Mouse (Mus musculus) gastrocnemius, adult 2 months (tissue): Measurements from ENCODE around the gene Tfap2e. TPM values are rescaled to one million over a fixed set of nuclear protein-coding genes. Genes with fewer than 3 reads are reported as not detected.
A peak's percentile ranks its signal among the peaks of the same experiment; 100 is the strongest.

Source experiments
- DNase-seq: peaks from one replicate; pipeline ENCODE4 v3.0.0; 2022
- H3K27ac ChIP-seq: fragments of 200-600 bp; 2 replicates; pipeline ENCODE4 v1.8.1; 2022; ENCODE audit warnings: mild to moderate bottlenecking
- H3K4me3 ChIP-seq: fragments of 200-600 bp; 2 replicates; pipeline ENCODE4 v1.8.1; 2022; ENCODE audit warnings: mild to moderate bottlenecking, moderate library complexity
- CTCF ChIP-seq: fragments of 200-600 bp; IDR thresholded peaks from 2 replicates; pipeline ENCODE4 v1.8.1; 2022; ENCODE audit warnings: antibody characterized with exemption, mild to moderate bottlenecking, moderate library complexity
- intact Hi-C: fragments of 180-260 bp; cut with DNase I; formaldehyde crosslinking; loops from one replicate; pipeline ENCODE4 v1.15.1; 2025
- total RNA-seq, 2 experiments: library from RNA; stranded (reverse); gene quantifications; 2 replicates each; pipeline ENCODE4 v1.2.3; 2021

Tfap2e gene
- total RNA-seq, 2 experiments from 2014 or later, result not detected

DNA sequence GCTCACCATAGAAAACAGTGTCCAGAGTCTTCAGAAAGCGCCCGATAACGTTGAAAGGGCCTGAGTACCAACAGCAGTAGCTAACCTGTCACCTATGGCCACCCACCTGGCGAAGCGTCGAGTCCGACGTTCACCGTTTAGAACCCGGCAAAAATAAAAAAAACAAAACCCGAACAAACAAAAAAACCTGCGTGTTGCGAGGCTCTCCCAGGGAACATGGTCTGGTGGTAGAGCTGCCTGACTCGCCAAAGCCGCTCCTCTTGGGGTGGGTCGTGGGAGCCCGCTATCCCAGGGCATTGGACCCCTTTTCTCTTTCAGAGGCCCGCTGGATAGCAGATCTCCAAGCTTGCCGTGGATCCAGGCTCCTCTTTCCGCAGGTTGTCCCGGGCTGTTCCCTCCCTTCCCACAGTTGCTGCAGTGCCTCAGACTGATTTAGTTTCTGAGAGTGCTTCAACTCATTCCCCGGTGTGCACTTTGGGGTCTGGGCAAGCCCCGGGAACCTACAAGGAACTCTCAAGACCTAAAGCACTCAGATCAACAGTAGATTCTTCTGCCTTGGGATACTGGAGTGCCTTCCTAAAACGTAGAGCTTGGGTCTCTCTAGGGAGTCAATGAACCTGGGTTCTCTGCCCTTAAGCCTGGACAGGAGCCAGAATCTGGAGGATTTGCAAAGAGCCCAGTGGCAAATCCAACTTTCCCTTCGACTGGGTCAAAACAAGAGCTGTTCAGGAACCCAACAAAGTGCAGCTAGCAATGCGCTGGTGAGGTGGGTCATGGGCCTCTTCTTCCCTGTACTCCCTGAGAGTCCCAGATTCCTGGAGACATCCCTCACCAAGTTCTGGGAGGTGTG is 3.3 kb downstream of the Tfap2e start:
- TF ChIP-seq CTCF, result no peak
- DNase-seq, result no peak
- Histone ChIP-seq H3K4me3 (no peak overlapping the region), H3K27ac (no peak overlapping the region)
- intact Hi-C loops, result no loop called here

DNA sequence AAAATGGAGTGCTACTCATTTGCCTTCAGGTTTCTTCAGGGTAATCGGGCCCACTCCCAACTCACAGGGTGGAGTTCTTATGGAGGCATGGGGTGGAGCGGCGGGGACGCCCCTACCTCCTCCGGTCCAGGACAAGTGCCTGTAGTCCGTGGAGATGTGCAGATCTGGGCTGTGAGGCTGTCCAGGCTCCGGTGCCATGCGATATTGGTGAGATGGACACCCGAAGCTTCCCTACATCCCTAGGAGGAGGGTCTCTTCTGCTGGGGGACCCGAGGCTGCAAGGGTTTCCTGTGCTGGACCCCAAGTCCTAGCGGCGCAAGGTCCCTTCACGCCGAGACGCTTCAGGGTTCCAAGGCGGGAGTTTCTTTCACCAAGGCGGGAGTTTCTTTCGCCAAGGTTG is 3.9 kb downstream of the Tfap2e start:
- Histone ChIP-seq H3K4me3 (no peak overlapping the region), H3K27ac (no peak overlapping the region)
- no peak for TF ChIP-seq CTCF
- intact Hi-C loops, result no loop called here
- DNase-seq, result no peak

DNA sequence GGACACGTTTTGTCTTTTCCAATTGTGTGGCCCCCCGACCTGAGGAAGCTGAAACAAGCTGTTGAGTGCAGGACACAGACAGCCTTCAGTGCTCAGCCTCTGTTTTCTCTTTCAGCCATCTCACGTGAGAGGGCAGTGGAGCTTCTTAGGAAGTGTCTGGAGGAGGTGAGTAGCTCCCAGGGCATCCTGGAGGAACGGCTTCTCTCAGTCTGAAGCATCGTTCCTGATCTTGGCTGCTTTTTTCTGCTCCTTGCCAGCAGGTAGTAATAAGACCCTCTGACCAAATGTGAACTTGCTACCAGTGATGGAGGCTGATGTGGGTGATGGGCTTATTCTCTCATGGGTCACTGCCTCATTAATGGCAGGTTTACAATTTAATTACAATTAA is 28.6 kb downstream of the Tfap2e start:
- no peak for DNase-seq
- TF ChIP-seq CTCF, result no peak
- no peak overlapping the region for H3K4me3 ChIP-seq
- intact Hi-C loops, result no loop called here
- no peak overlapping the region for H3K27ac ChIP-seq

DNA sequence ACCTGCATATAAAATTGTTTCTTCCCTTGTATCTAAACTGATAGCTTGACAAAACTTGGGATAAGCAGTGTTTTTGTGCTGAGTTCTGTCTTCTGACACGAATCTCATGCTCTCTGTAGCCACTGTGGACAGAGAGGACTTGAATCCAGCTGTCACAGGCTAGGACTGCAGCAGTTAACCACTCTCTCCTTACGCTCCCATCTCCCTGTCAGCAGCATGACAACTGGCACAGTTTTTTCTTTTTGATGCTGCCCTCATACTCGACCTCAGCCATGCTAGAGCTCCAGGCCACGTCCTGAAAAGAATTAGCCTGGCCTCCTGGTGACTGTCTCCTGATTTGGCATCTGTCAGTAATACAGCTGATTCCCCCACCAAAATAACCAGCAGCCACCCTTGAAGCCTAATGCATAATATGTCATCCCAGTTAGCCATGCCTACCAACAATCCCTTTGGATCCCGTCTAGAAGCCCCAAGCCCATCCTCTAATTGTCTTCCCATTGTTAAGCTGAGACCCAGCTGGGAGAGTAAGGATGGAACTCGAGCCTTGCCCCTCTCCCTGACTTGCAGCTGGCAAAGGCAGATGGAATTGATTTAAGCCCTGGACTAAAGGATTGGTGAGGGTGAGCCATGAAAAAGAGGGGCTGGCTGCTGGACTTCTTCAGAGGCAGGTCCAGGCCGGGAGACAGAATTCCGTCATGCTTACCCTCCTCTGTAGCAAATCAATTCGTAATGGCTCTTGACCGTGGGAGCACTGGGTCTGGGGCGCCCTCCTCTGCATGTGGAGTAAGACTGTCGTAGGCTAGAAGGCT is 29.2 kb downstream of the Tfap2e start:
- no peak for DNase-seq
- H3K4me3 ChIP-seq, result no peak overlapping the region
- intact Hi-C loops, result no loop called here
- no peak for TF ChIP-seq CTCF
- H3K27ac ChIP-seq, result no peak overlapping the region

DNA sequence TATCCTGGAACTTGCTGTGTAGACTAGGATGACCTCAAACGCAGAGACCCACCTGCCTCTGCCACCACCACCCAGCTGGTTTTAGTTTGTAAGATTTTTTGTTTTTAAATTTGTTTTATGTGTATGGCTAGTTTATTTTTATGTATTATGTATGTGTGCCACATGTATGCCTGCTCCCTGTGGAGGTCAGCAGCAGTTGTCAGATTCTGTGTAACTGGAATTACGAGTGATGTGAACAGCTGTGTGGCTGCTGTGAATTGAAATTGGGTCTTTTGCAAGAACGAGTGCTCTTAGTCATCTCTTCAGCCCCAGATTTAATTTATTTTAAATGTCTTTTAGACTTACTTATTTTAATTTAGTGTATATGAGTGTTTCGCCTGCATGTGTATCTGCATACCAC is 39.1 kb downstream of the Tfap2e start:
- no peak for TF ChIP-seq CTCF
- intact Hi-C loops, result no loop called here
- H3K27ac ChIP-seq, result no peak overlapping the region

DNA sequence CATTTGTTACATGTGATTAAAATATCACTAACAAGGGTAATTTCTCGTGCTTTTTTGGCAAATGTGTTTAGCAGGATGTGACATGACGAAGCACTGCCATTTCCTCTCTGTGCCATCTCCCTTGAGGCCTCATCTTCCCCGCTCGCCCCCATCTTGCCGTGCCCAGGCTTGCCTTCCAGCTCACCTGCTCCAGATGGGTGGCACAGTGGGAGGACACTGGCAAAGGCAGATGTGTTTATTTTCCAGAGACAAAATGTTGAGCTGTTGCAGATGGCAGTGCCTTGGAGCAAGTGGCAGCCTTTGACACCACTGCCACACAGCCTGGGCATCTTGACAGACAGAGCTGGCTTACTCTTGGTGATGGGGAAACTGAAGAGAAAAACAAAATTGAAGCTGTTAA is 43.0 kb downstream of the Tfap2e start:
- intact Hi-C loops, result no loop called here
- TF ChIP-seq CTCF, result no peak

More for the DNA sequence above, 39.1 kb downstream of the Tfap2e start:
- DNase-seq, result no peak
- H3K4me3 ChIP-seq, result no peak overlapping the region

DNA sequence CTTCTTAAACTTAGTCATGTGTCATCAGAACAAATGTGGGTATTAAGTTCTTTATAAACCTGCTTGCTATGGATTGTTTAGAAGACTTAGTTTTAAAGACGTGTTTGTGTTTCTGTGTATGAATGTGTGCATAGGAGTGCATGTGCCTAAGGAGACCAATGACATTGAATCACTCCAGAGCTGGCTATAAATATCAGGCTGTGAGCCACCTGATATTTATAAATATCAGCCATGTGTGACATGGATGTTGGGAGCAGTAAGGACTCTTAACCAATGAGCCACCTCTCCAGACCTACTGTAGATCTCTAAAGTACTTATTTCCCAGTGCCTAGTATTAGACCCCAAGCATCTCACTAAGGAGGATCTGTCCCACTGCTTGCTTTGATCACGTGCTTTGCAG is 46.6 kb downstream of the Tfap2e start:
- DNase-seq, result no peak
- Histone ChIP-seq H3K4me3 (peak overlapping the region; percentile 3; the same call in 1 of the 2 replicates), H3K27ac (peak overlapping the region; percentile 86)
- no peak for TF ChIP-seq CTCF
- intact Hi-C loops, result no loop called here

More for the DNA sequence above, 43.0 kb downstream of the Tfap2e start:
- H3K27ac ChIP-seq, result no peak overlapping the region
- DNase-seq, result no peak
- H3K4me3 ChIP-seq, result no peak overlapping the region

DNA sequence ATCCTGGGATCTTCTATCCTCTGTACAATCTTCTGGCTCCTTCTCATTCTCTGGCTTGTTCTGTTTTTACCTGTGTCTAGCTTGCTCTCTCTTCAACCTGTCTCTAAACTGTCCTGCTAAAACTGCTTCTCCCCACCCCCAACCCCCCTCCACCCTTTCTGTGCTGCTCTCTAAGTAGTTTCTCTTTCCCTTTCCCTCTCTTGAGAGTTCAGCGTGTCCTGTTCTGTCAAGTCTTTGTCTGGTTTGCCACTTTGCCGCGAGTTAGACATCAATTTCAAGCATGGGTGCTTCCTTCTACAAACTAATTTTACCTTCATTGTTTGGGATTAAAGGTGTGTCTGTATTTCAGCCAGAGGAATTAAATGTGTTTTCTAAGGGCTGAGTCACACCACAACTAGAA is 53.0 kb downstream of the Tfap2e start:
- H3K4me3 ChIP-seq, result no peak overlapping the region
- intact Hi-C loops, result no loop called here
- TF ChIP-seq CTCF, result no peak
- H3K27ac ChIP-seq, result no peak overlapping the region
- DNase-seq, result no peak

DNA sequence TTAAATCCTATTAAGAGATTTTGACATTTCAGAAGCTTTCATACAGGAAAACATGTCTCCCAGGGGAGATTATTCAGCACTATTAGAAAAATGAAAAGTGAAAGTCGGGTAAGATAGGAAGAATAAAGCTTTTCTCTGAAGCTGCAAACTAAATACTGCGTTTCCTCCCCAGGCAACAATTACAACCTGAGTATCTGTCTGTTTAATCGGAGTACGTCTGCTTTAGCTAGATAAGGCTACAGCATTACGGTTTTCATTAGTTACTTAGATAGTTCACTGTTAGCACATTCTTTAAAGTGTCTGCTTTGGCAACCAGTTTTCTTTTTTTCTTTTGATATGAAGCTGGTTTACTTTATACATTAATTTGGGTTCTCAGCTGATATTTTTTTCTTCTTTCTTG is 53.7 kb downstream of the Tfap2e start:
- H3K4me3 ChIP-seq, result peak overlapping the region; percentile 3; the same call in 1 of the 2 replicates
- H3K27ac ChIP-seq, result 0 out of 2 replicates have a peak overlapping the region, but pooled peaks have one; percentile 20
- no peak for DNase-seq
- TF ChIP-seq CTCF, result no peak
- intact Hi-C loops, result no loop called here

DNA sequence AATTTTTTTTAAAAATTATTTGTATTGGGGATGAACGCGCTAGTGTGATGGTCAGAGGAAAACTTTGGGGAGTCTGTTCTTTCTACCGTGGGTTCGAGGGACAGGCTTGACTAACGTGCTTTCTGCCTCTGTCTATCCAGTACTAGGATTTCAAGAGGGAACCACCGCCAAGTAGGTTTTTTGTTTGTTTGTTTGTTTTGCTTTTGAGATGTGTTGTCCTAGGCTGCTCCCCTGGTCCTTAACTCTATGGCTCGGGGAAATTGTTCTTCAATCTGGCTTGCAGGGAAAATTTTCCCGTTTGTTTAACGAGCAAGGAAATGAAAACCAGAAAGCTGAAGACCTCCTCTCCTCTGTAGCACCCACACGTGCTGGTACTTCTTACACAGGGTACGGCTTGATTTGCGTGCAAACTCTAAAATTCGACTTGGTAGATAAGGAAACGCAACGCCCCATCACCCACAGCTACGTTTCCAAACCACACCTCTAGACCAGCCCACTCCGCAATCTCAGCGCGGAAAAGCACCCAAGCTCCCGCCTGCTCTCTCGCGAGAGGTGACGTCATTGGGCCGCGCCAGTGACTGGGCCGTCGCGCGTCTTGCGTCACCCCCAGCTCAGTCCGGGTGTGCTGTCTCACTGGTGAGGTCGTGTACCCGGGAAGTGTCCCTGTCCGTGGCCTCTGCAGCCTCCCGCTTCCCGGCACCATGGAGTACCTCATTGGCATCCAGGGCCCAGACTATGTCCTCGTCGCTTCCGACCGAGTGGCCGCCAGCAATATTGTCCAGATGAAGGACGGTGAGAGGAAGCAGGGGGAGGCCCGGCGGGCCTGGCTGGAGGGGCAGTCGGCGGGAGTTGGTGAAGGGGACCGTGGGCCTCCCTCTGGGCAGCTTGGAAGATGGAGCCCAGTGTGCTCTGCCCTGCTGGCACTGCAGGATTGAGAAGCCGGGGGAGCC is 58.7 kb downstream of the Tfap2e start, which contains the start of gene Psmb2:
Gene Psmb2 (plus strand): TSS at position 577 of the 950 bp plus-strand sequence.
- intact Hi-C loops, result loop anchor here (5.0 kb wide), 2 partner anchors 65 to 75 kb away; partner anchors contain the start of genes AU040320 and Ncdn

DNA sequence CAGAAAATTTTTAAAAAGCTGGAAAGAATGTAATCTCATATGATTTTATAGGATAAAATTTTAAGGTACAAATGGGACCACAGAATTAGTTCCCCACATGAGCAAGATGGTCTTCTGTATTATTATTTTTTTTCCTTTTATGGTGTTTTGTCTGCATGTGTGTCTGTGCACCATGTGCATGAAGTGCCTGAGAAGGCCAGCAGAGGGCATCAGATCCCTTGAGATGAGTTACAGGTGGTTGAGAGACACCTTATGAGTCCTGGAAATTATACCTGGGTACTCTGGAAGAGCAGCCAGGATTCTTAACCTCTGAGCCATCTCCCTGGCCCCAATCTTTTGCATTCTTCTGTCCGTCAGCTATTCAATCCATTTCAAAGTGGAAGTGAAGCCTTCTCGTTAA is 69.0 kb downstream of the Tfap2e start:
- intact Hi-C loops, result no loop called here
- DNase-seq, result no peak
- no peak for TF ChIP-seq CTCF
- no peak overlapping the region for H3K4me3 ChIP-seq
- no peak overlapping the region for H3K27ac ChIP-seq

More for the DNA sequence above, 58.7 kb downstream of the Tfap2e start, which contains the start of gene Psmb2:
- Histone ChIP-seq H3K4me3 (peak within 1 kb of the TSS; percentile 86), H3K27ac (peak within 1 kb of the TSS; percentile 97)
- peak; percentile 99 for DNase-seq
- TF ChIP-seq CTCF, result no peak

Other genes starting within 250 kb of the Tfap2e start
- 1 to 10 TPM; 4.5 to 8.4 TPM for gene Ago4, start 202.8 kb downstream of the Tfap2e start, total RNA-seq
- gene Clspn, start 179.3 kb downstream of the Tfap2e start, total RNA-seq, result under 1 TPM; 0.28 to 0.50 TPM
- gene 5730409E04Rik, start 126.4 kb downstream of the Tfap2e start, total RNA-seq, result 10 to 100 TPM; 21.6 to 25.9 TPM
- gene Psmb2, start 58.6 kb downstream of the Tfap2e start, total RNA-seq, result 10 to 100 TPM; 93.2 to 98.3 TPM
- 10 to 100 TPM; 11.0 to 11.7 TPM for gene Ncdn, start 17.2 kb upstream of the Tfap2e start, total RNA-seq
- gene AU040320, start 17.3 kb upstream of the Tfap2e start, total RNA-seq, result 10 to 100 TPM; 27.8 to 29.3 TPM
- gene Zmym4, start 231.9 kb upstream of the Tfap2e start, total RNA-seq, result 10 to 100 TPM; 18.0 to 19.8 TPM